Mouse (Mus musculus): ENCODE results near the gene Fam243. TPM values are rescaled to one million over a fixed set of nuclear protein-coding genes. Genes with fewer than 3 reads are reported as not detected.

The Fam243 gene
- polyA plus RNA-seq, 1 experiment from 2014 or later: not detected

Other genes starting within 250 kb of the Fam243 start
- 1.2 and 1.3 TPM in 2 replicates for gene Kcne2, start 29.1 kb downstream of the Fam243 start, polyA plus RNA-seq (2015; fragmentation: Nextera tagmentation; extraction: Ambion mirVana)
- gene Smim11, start 20.2 kb downstream of the Fam243 start, polyA plus RNA-seq (2015; fragmentation: Nextera tagmentation; extraction: Ambion mirVana): 101 and 111 TPM in 2 replicates
- 105 and 125 TPM in 2 replicates for gene Kcne1, start 38.0 kb upstream of the Fam243 start, polyA plus RNA-seq (2015; fragmentation: Nextera tagmentation; extraction: Ambion mirVana)
- gene Rcan1, start 149.4 kb upstream of the Fam243 start, polyA plus RNA-seq (2015; fragmentation: Nextera tagmentation; extraction: Ambion mirVana): 103 and 133 TPM in 2 replicates
- gene Clic6, start 164.3 kb upstream of the Fam243 start, polyA plus RNA-seq (2015; fragmentation: Nextera tagmentation; extraction: Ambion mirVana): 1.4 and 1.5 TPM in 2 replicates